Mouse (Mus musculus) G1E (cell line): ENCODE measurements around the gene Gm45713. TPM values are rescaled to one million over a fixed set of nuclear protein-coding genes. Genes with fewer than 3 reads are reported as not detected.
"Not testable (repeated sequence)": the region's sequence is repeated elsewhere in the genome, so short reads cannot be mapped to it uniquely, and the experiment has no call there.

ENCODE experiments used
- ATAC-seq: 2 replicates; pipeline ENCODE4 v1.8.0; 2016; ENCODE audit warnings: mild to moderate bottlenecking; ENCODE audit not compliant: insufficient number of reproducible peaks, poor library complexity, low FRiP score, severe bottlenecking; ENCODE audit errors: extremely low read depth
- DNase-seq: peaks from one replicate; pipeline ENCODE4 v3.0.0; 2012; ENCODE audit warnings: low spot score
- H3K27me3 ChIP-seq: 2 replicates; pipeline ENCODE4 v1.6.1; 2012; ENCODE audit warnings: mild to moderate bottlenecking, low read length, inconsistent platforms; ENCODE audit not compliant: insufficient read depth
- H3K36me3 ChIP-seq: replicated peaks from 2 replicates; pipeline ENCODE3; 2012; ENCODE audit warnings: mild to moderate bottlenecking, inconsistent platforms
- H3K4me1 ChIP-seq: 2 replicates; pipeline ENCODE4 v1.6.1; 2012; ENCODE audit warnings: low read depth, low read length, inconsistent platforms, mixed read lengths; ENCODE audit not compliant: insufficient read depth
- H3K4me3 ChIP-seq: 2 replicates; pipeline ENCODE4 v1.5.1; 2012; ENCODE audit warnings: low read depth, mild to moderate bottlenecking, inconsistent platforms, low read length, moderate library complexity, mixed read lengths
- H3K9me3 ChIP-seq: replicated peaks from 2 replicates; pipeline ENCODE4 v1.6.1; 2012; ENCODE audit warnings: inconsistent platforms
- CTCF ChIP-seq: IDR thresholded peaks from 2 replicates; pipeline ENCODE4 v1.5.1; 2012; ENCODE audit warnings: low read depth, low read length, inconsistent platforms, mixed read lengths
- GATA1 ChIP-seq: IDR thresholded peaks from 2 replicates; pipeline ENCODE4 v1.6.1; 2012; ENCODE audit warnings: borderline replicate concordance, low read length, inconsistent platforms, mixed read lengths
- GATA2 ChIP-seq: IDR thresholded peaks from 2 replicates; pipeline ENCODE4 v1.6.1; 2012; ENCODE audit warnings: low read depth, low read length, inconsistent platforms, borderline replicate concordance
- POLR2AphosphoS5 ChIP-seq: IDR thresholded peaks from 2 replicates; pipeline ENCODE4 v1.6.1; 2012; ENCODE audit warnings: low read depth, low read length, inconsistent platforms; ENCODE audit not compliant: insufficient replicate concordance
- TAL1 ChIP-seq: conservative IDR thresholded peaks from 2 replicates; pipeline ENCODE4 v1.6.1; 2012; ENCODE audit warnings: low read depth, low read length, inconsistent platforms, mixed read lengths
- polyA plus RNA-seq: library from polyadenylated mRNA; stranded (reverse); fragments of >175 nt; gene quantifications from 2 replicates; pipeline ENCODE4 v1.2.3, GENCODE M21; 2012
- total RNA-seq, 2 experiments: library from RNA; stranded (forward) in 1 of 2; stranded (reverse) in 1 of 2; fragments of 200-1000 nt in 1 of 2; fragments of >200 nt in 1 of 2; fragmentation: Nextera tagmentation in 1 of 2; gene quantifications; 2 replicates each; pipeline ENCODE4 v1.2.3; 2014 to 2017

Gene Gm45713
- total and polyA plus RNA-seq, 3 experiments = 0.16 to 1.3 TPM; not detected in 1

DNA sequence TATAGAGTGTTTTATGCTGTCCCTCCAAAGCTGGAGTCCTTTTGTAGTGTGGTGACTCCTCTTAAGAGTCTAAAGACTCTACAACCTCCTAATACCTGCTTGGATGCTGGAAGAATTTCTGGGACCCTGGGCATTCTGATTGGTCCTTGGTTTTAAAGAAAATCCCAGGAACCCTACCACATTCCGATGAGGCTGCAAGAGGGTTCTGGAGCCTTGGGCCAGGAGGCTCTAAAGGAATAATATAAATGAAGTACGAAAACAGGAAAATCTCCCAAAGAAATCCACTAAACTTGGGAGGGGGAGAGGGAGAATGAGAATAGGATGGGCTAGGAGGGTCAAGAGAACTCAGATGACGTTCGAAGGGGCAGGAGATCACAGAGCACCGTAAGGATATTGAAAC is 17.6 kb upstream of the Gm45713 start:
- H3K4me1 ChIP-seq = peaks cover 47% of the 10 kb centered on the region
- H3K4me3 ChIP-seq = peak overlapping the region; percentile 81
- TF ChIP-seq POLR2AphosphoS5 (no peak), TAL1 (no peak), CTCF (no peak), GATA2 (no peak), GATA1 (no peak)
- ATAC-seq (no peak), DNase-seq (no peak)
- H3K27me3 ChIP-seq = no peaks in the 10 kb centered on the region
- no peaks in the 10 kb centered on the region for H3K9me3 ChIP-seq
- peaks cover 69% of the 10 kb centered on the region for H3K36me3 ChIP-seq

DNA sequence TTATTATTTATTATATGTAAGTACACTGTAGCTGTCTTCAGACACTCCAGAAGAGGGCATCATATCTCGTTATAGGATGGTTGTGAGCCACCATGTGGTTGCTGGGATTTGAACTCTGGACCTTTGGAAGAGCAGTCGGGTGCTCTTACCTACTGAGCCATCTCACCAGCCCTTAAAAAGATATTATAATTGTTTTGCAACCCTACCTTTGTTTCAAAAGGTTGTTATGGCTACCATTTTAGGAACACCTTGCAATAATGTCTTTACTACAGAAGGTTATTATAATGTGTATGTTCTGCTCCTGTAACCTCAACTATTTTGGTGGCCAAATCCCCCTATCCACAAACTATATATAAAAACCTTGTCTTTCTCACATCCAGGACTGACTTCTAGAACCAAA is 17.0 kb upstream of the Gm45713 start:
- not testable (repeated sequence) for H3K9me3 ChIP-seq, ATAC-seq, H3K27me3 ChIP-seq, DNase-seq
- peak overlapping the region; percentile 81; the same call in 1 of the 2 replicates for H3K4me3 ChIP-seq
- H3K4me1 ChIP-seq = peaks cover 45% of the 10 kb centered on the region
- peaks cover 69% of the 10 kb centered on the region for H3K36me3 ChIP-seq

DNA sequence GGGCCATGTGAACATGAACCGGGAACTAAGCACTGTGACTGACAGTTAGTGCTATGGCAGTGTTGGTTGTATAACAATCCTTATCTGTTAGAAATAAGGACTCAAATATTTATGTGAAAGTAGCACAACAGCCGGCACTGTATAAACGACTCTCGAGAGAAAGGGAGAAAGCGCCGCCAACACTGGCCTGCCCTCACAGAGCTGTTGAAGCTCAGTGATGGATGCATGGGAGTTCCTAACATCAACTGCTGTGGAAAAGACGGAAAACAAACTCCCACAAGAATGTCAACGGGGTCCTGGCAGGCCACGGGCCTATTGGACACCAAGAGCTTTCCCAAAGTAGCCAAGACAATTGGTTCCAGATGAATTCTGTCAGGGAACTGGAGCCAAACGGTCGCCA is 15.3 kb upstream of the Gm45713 start:
- TF ChIP-seq GATA2 = no peak
- DNase-seq (no peak), ATAC-seq (no peak)
- H3K4me1 ChIP-seq = peaks cover 37% of the 10 kb centered on the region
- H3K9me3 ChIP-seq = no peaks in the 10 kb centered on the region
- no peaks in the 10 kb centered on the region for H3K27me3 ChIP-seq
- H3K36me3 ChIP-seq = peaks cover 70% of the 10 kb centered on the region
- H3K4me3 ChIP-seq = no peak overlapping the region

DNA sequence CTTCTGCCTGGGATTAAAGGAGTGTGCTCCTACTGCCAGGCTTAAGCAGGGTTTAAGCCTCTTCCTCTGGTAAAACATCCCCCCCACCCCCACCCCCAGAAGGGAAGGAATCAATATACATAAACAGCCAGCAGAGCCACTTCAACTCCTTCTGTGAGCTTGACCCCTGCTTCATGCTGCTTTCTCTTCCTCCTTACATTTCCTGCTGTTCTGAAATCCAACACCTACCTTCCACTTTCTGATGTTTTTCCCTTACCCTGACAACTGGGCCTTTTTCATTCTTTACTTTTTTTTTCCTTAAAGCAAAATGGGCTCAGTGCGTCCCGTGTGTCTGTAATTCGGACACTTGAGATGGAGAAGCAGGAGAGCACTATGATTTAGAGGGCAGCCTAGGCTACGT is 14.3 kb upstream of the Gm45713 start:
- Histone ChIP-seq H3K4me1 (peaks cover 31% of the 10 kb centered on the region), H3K4me3 (no peak overlapping the region), H3K27me3 (no peaks in the 10 kb centered on the region), H3K36me3 (peaks cover 72% of the 10 kb centered on the region), H3K9me3 (no peaks in the 10 kb centered on the region)
- DNase-seq (no peak), ATAC-seq (no peak)
- TF ChIP-seq POLR2AphosphoS5 (no peak), GATA2 (no peak), CTCF (no peak), TAL1 (no peak), GATA1 (no peak)

DNA sequence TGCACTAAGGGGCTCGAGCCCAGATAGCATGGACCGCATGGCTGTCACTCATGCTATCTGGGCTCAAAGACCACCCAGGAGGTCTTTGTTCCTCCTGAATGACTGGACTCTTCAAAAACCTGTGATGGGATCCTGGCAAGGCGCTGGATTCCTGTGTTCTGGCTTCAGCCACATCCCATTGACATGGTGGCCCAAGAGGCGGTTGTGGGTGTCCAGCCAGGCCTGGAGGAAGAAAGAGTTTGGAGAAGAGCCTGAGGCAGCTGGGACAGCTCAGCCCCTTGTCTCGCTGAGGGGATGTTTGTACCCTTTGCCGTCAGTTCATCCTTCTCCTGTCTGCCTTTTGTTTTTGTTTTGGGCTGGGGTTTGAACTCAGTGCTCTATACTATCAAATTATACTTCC is 13.5 kb upstream of the Gm45713 start:
- no peak overlapping the region for H3K4me3 ChIP-seq
- H3K27me3 ChIP-seq = no peaks in the 10 kb centered on the region
- H3K4me1 ChIP-seq = peaks cover 24% of the 10 kb centered on the region
- DNase-seq (no peak), ATAC-seq (no peak)
- H3K9me3 ChIP-seq = no peaks in the 10 kb centered on the region
- no peak for TF ChIP-seq POLR2AphosphoS5
- TF ChIP-seq GATA1 = no peak
- TF ChIP-seq CTCF = no peak
- no peak for TF ChIP-seq TAL1
- H3K36me3 ChIP-seq = peaks cover 79% of the 10 kb centered on the region

DNA sequence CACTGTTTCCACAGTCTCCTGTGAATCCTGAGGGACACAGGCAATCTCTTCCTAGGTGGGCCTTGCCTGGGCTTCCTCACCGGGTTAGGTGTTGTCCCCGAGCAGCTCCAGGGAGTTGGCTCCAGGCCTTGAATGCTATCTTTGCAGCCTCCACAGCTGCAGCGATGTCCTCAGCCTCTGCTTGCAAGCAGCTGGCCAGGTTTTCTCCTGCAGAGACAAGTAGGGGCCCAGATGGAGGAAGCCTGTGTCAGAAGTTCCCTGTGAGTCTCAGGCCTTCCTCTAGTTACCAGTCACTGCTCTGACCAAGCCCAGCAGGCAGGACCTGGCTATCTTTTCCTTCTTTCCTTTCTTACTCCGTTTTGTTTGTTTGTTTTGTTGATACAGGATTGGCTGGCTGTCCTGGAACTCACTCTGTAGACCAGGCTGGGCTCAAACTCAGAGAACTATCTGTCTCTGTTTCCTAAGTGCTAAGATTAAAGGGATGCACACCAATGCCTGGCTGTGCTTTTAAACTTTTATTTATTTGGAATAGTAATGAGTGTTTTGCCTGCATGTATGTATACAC is 12.6 kb upstream of the Gm45713 start:
- H3K36me3 ChIP-seq = peaks cover 89% of the 10 kb centered on the region
- no peak for TF ChIP-seq CTCF
- no peak for TF ChIP-seq GATA2
- TF ChIP-seq POLR2AphosphoS5 = no peak
- no peak for TF ChIP-seq TAL1
- TF ChIP-seq GATA1 = no peak
- no peak for ATAC-seq

DNA sequence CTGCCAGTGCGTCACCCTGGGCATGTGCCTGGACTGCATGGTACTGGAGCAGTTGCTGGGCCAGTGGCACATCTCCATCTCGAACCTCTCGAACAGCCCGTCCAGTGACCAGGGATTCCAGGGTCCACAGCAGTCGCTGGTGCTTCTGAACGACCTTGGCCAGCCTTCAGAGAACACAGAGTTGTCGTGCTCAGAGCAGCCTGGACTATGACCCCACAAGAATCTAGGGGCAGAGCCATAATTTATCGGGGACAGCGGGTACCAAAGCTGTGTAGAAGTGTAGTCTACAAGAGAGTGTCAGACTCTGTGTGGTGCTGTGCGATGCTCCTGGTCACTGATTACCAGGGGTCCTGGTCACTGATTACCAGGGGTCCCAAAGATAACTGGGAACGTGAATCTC is 11.9 kb upstream of the Gm45713 start:
- DNase-seq (no peak), ATAC-seq (no peak)
- no peaks in the 10 kb centered on the region for H3K27me3 ChIP-seq
- H3K9me3 ChIP-seq = no peaks in the 10 kb centered on the region
- peaks cover 96% of the 10 kb centered on the region for H3K36me3 ChIP-seq
- peaks cover 27% of the 10 kb centered on the region for H3K4me1 ChIP-seq
- TF ChIP-seq POLR2AphosphoS5 (no peak), GATA1 (no peak), CTCF (no peak), TAL1 (no peak), GATA2 (no peak)
- H3K4me3 ChIP-seq = no peak overlapping the region

More for the DNA sequence above, 12.6 kb upstream of the Gm45713 start:
- DNase-seq = no peak
- no peak overlapping the region for H3K4me3 ChIP-seq
- H3K4me1 ChIP-seq = peaks cover 27% of the 10 kb centered on the region
- no peaks in the 10 kb centered on the region for H3K27me3 ChIP-seq
- H3K9me3 ChIP-seq = no peaks in the 10 kb centered on the region
